Mouse (Mus musculus) cerebellum, adult 2 months (tissue): ENCODE measurements at regions not wholly inside any gene's neighbourhood (a gene's known extent, or its start where the extent isn't known, plus 50 kb on each side); places are given as distances from the start of the nearest gene placed in this dataset.

Experiments used
- DNase-seq, 2 experiments: peaks; one replicate each; pipeline ENCODE4 v3.0.0; 2021
- H3K27ac ChIP-seq: fragments of 200-500 bp; 2 replicates; pipeline ENCODE4 v1.5.1; 2012; ENCODE audit warnings: low read length, control low read depth, inconsistent platforms; ENCODE audit not compliant: insufficient read depth
- H3K27me3 ChIP-seq: fragments of 200-500 bp; 2 replicates; pipeline ENCODE4 v1.6.1; 2012; ENCODE audit warnings: inconsistent platforms, mild to moderate bottlenecking, low read length, moderate library complexity; ENCODE audit not compliant: control insufficient read depth, insufficient read depth
- H3K4me1 ChIP-seq: fragments of 200-500 bp; 2 replicates; pipeline ENCODE4 v1.6.1; 2011; ENCODE audit warnings: low read length; ENCODE audit not compliant: control insufficient read depth, insufficient read depth
- H3K4me3 ChIP-seq: fragments of 200-500 bp; replicated peaks from 2 replicates; pipeline ENCODE3; 2011; ENCODE audit warnings: mild to moderate bottlenecking, low read depth, low read length, control low read depth; ENCODE audit not compliant: insufficient read depth
- CTCF ChIP-seq: fragments of 200-500 bp; IDR thresholded peaks from 2 replicates; pipeline ENCODE4 v1.5.1; 2011; ENCODE audit warnings: low read depth, mild to moderate bottlenecking, control low read depth, low read length, moderate library complexity, borderline replicate concordance; ENCODE audit not compliant: insufficient read depth
- POLR2A ChIP-seq: fragments of 200-500 bp; IDR thresholded peaks from 2 replicates; pipeline ENCODE4 v1.6.1; 2011; ENCODE audit warnings: low read length, control low read depth, borderline replicate concordance; ENCODE audit not compliant: insufficient read depth
- WGBS: fragments of 180-500 bp; shearing (Covaris S2); methylation state at CpG from one replicate; pipeline ENCODE4 v1.1.7; 2018; 5-methylcytosine and 5-hydroxymethylcytosine counted together

DNA sequence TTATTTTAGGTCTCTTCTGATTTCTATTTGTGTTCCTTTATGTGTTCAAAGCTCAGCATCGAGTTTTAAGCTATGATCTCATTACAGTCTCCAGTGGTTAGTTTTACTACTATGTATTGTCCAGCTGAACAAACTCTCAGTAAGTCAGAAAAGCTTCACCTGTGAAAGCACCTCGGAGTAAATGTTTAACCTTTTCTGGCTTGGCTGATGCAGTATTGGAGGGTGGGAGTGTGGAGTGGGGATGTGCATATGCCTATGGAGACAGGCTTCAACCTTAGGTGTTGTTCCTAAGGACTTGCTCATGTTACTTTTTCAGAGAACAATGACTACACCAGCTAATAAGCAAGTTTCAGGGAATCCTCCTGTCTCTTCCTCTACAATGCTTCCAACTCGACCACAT, 67.6 kb upstream of the Gm10295 start:
- H3K27ac ChIP-seq = no peak overlapping the region
- 67% methylated on average over 3 of the region's 3 CpGs for WGBS
- no peaks in the 10 kb centered on the region for H3K4me1 ChIP-seq
- TF ChIP-seq POLR2A (no peak), CTCF (no peak)
- no peaks in the 10 kb centered on the region for H3K27me3 ChIP-seq
- H3K4me3 ChIP-seq = no peak overlapping the region
- DNase-seq = no peak

DNA sequence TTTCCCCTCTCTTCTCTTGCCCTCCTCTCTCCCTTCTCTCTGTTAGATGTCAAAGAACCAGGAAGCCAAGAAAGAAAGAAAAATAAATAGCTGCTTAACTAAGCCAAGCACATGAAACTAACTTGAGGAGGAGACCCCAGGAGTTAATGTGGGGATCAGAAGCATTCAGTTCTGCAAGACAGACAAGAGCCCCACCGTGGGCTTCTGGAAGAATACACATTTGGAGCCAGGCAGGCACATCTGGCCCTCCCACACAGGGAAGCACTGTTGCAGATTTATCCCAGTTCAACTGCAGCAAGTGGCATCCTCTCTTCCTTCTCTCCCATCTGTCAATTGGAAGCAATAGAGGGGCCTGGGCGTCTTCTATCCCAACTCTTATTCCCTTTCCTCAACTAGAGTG, 63.5 kb upstream of the Gm10295 start:
- no peak for TF ChIP-seq CTCF
- H3K4me3 ChIP-seq = no peak overlapping the region
- DNase-seq = no peak
- H3K27me3 ChIP-seq = no peaks in the 10 kb centered on the region
- 45% methylated on average over 2 of the region's 2 CpGs for WGBS
- no peaks in the 10 kb centered on the region for H3K4me1 ChIP-seq
- H3K27ac ChIP-seq = no peak overlapping the region

- TF ChIP-seq CTCF (no peak), POLR2A (no peak)
- Histone ChIP-seq H3K4me3 (no peak overlapping the region), H3K27me3 (no peaks in the 10 kb centered on the region; the same call in 1 of the 2 replicates), H3K4me1 (no peaks in the 10 kb centered on the region), H3K27ac (no peak overlapping the region)
- DNase-seq = no peak
- WGBS = 94% methylated on average over 6 of the region's 6 CpGs
Measured at GRCm38 (mm10) chr7:71413121-71413520, 61.8 kb upstream of the Gm10295 start.

DNA sequence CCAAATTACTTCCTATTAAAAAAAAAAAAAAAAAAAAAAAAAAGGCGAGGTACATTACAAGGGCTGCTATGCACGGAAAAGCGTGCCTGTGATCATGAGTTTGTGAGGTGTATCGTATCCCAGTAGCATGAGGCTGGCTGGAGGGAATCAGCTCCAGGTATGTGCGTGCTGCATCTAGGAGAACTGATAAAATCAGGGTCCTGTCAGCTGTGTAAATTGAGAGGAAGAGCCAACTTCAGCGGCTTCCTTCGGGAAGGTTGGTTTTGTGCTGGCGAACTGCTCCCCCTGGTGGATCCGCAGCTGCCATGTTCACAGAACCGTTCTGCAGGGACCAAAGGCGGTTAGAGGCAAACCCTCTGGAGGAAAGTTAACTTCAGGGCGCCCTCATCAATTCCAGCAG, 60.8 kb upstream of the Gm10295 start:
- DNase-seq = peak; percentile 54 to 61
- Histone ChIP-seq H3K27ac (no peak overlapping the region), H3K4me3 (peak overlapping the region; percentile 77), H3K4me1 (no peaks in the 10 kb centered on the region), H3K27me3 (no peaks in the 10 kb centered on the region; the same call in 1 of the 2 replicates)
- WGBS = 1% methylated on average over 12 of the region's 12 CpGs
- TF ChIP-seq CTCF = peak; percentile 87
- no peak for TF ChIP-seq POLR2A

DNA sequence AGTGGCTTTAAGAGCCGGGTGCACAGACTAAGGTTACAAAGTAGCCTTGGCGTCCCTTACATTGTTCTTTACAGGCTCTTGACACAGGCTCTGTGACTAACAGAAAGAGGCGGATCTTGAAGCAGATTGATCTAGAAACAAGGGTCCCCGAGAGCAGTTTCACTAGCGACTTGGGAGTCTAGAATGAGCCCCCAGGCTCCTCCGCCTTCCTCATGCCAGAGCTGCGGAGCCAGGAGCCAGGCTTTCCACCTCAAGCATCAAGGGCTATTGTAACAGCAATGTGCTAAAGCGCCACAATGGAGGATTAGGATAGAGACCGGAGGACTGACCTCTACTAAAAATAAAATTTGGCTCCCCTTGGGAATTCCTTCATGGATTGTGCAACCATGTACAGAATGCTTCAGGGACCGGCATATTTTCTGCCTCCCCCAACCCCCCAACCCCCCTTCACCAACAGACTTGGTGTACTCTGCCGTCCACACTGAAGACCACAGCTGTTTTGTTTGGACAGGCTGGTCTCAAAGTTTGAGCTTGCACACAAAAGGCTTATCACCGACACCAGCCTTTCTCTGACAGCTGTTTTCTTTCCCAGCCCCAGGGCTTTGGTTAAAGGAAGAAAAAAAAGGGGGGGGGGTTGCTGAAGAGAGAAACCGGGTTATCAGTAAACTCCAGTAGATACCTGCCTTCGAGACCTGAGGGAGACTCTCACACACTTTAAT, 60.2 kb upstream of the Gm10295 start:
- H3K4me1 ChIP-seq = no peaks in the 10 kb centered on the region
- H3K27me3 ChIP-seq = no peaks in the 10 kb centered on the region; the same call in 1 of the 2 replicates
- WGBS = 15% methylated on average over 14 of the region's 14 CpGs
- H3K27ac ChIP-seq = no peak overlapping the region
- DNase-seq = no peak
- TF ChIP-seq CTCF (no peak), POLR2A (no peak)
- H3K4me3 ChIP-seq = no peak overlapping the region

GRCm38 (mm10) chr7:71409903-71410302, 58.6 kb upstream of the Gm10295 start:
- H3K27ac ChIP-seq = no peak overlapping the region
- H3K4me3 ChIP-seq = no peak overlapping the region
- no peaks in the 10 kb centered on the region for H3K4me1 ChIP-seq
- no peak for DNase-seq
- WGBS = 82% methylated on average over 9 of the region's 9 CpGs
- TF ChIP-seq CTCF (no peak), POLR2A (no peak)
- H3K27me3 ChIP-seq = no peaks in the 10 kb centered on the region; the same call in 1 of the 2 replicates

DNA sequence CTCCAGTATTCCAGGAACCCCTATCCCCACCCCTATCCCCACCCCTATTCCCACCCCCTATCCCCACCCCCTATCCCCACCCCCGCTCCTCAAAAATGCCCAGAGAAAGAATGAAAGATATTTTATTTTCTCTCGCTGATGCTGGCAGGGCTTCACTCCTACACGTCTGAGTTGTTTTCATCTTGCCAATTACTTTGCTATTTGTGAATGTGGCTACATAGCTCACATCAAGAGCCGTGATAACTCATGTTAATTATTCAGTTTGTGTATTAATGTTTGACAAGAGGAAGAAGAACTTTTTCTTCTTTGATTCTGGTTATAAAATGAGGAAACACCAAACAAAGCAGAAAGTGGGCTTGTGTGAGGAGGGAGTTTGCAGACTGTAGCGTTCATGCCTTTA, 57.8 kb upstream of the Gm10295 start:
- TF ChIP-seq CTCF = no peak
- TF ChIP-seq POLR2A = no peak
- Histone ChIP-seq H3K27me3 (no peaks in the 10 kb centered on the region; the same call in 1 of the 2 replicates), H3K4me3 (no peak overlapping the region), H3K4me1 (no peaks in the 10 kb centered on the region), H3K27ac (no peak overlapping the region)
- no peak for DNase-seq
- WGBS = 41% methylated on average over 5 of the region's 5 CpGs

- Histone ChIP-seq H3K27me3 (no peaks in the 10 kb centered on the region; the same call in 1 of the 2 replicates), H3K27ac (no peak overlapping the region), H3K4me3 (no peak overlapping the region), H3K4me1 (no peaks in the 10 kb centered on the region)
- DNase-seq = no peak
- 69% methylated on average over 8 of the region's 8 CpGs for WGBS
- no peak for TF ChIP-seq CTCF
- no peak for TF ChIP-seq POLR2A
Measured at GRCm38 (mm10) chr7:71406283-71406682, 55.0 kb upstream of the Gm10295 start.
